Mouse (Mus musculus): ENCODE measurements around the gene Setx. TPM values are rescaled to one million over a fixed set of nuclear protein-coding genes. Genes with fewer than 3 reads are reported as not detected.
A peak's percentile ranks its signal among the peaks of the same experiment; 100 is the strongest.
"Not testable (repeated sequence)": the region's sequence is repeated elsewhere in the genome, so short reads cannot be mapped to it uniquely, and the experiment has no call there.

Gene Setx
- polyA plus RNA-seq, 1 experiment from 2014 or later = 10.0 TPM

GRCm38 (mm10) chr2:29100822-29101534, 23.0 kb upstream of the Setx start:
- H3K4me3 ChIP-seq = no peak overlapping the region
- WGBS = 71% methylated on average over 7 of the region's 7 CpGs
- no peaks in the 10 kb centered on the region for H3K4me1 ChIP-seq
- H3K27ac ChIP-seq = no peak overlapping the region
- no peaks in the 10 kb centered on the region for H3K36me3 ChIP-seq
- H3K9me3 ChIP-seq = no peaks in the 10 kb centered on the region
- H3K27me3 ChIP-seq (ENCODE audit: insufficient read depth, poor library complexity, severe bottlenecking) = no peaks in the 10 kb centered on the region
- DNase-seq (ENCODE audit: low spot score) = no peak

GRCm38 (mm10) chr2:29102416-29103377, 21.3 kb upstream of the Setx start:
- not testable (repeated sequence) for H3K27ac ChIP-seq; H3K4me3 ChIP-seq; H3K36me3 ChIP-seq; DNase-seq (ENCODE audit: low spot score); H3K4me1 ChIP-seq; H3K27me3 ChIP-seq (ENCODE audit: insufficient read depth, poor library complexity, severe bottlenecking); H3K9me3 ChIP-seq
- WGBS = 75% methylated on average over 10 of the region's 10 CpGs

- H3K27ac ChIP-seq = no peak overlapping the region
- DNase-seq (ENCODE audit: low spot score) = no peak
- H3K27me3 ChIP-seq (ENCODE audit: insufficient read depth, poor library complexity, severe bottlenecking) = no peaks in the 10 kb centered on the region
- H3K36me3 ChIP-seq = no peaks in the 10 kb centered on the region
- H3K9me3 ChIP-seq = no peaks in the 10 kb centered on the region
- no peak overlapping the region for H3K4me3 ChIP-seq
- peaks cover under 1% of the 10 kb centered on the region for H3K4me1 ChIP-seq
Measured at GRCm38 (mm10) chr2:29120969-29121368, 3.0 kb upstream of the Setx start.

- Histone ChIP-seq H3K27ac (peak overlapping the region; percentile 69; the same call in 1 of the 2 replicates), H3K9me3 (no peaks in the 10 kb centered on the region), H3K4me1 (peaks cover 9% of the 10 kb centered on the region), H3K27me3 (ENCODE audit: insufficient read depth, poor library complexity, severe bottlenecking) (no peaks in the 10 kb centered on the region), H3K36me3 (peaks cover 9% of the 10 kb centered on the region; the same call in 1 of the 2 replicates), H3K4me3 (no peak overlapping the region)
- no peak for DNase-seq (ENCODE audit: low spot score)
- WGBS = 57% methylated on average over 3 of the region's 3 CpGs
Measured at GRCm38 (mm10) chr2:29122446-29122845, 1.5 kb upstream of the Setx start.

GRCm38 (mm10) chr2:29124571-29124935, 572 bp downstream of the Setx start:
- peaks cover 9% of the 10 kb centered on the region for H3K4me1 ChIP-seq
- H3K4me3 ChIP-seq = peak overlapping the region; percentile 93
- H3K36me3 ChIP-seq = peaks cover 28% of the 10 kb centered on the region
- H3K27ac ChIP-seq = peak overlapping the region; percentile 97
- under 1% methylated on average over 23 of the region's 24 CpGs for WGBS
- no peaks in the 10 kb centered on the region for H3K9me3 ChIP-seq
- no peaks in the 10 kb centered on the region for H3K27me3 ChIP-seq (ENCODE audit: insufficient read depth, poor library complexity, severe bottlenecking)
- no peak for DNase-seq (ENCODE audit: low spot score)

GRCm38 (mm10) chr2:29124936-29125701, 1.1 kb downstream of the Setx start:
- Histone ChIP-seq H3K27me3 (ENCODE audit: insufficient read depth, poor library complexity, severe bottlenecking) (no peaks in the 10 kb centered on the region), H3K9me3 (no peaks in the 10 kb centered on the region), H3K4me1 (peaks cover 9% of the 10 kb centered on the region), H3K36me3 (peaks cover 34% of the 10 kb centered on the region), H3K4me3 (peak overlapping the region; percentile 93), H3K27ac (peak overlapping the region; percentile 97)
- peak; percentile 100 for DNase-seq (ENCODE audit: low spot score)
- WGBS = under 1% methylated on average over 81 of the region's 81 CpGs

- Histone ChIP-seq H3K9me3 (no peaks in the 10 kb centered on the region), H3K27me3 (ENCODE audit: insufficient read depth, poor library complexity, severe bottlenecking) (no peaks in the 10 kb centered on the region), H3K4me3 (no peak overlapping the region), H3K36me3 (peaks cover 78% of the 10 kb centered on the region), H3K27ac (no peak overlapping the region), H3K4me1 (peaks cover 9% of the 10 kb centered on the region)
- DNase-seq (ENCODE audit: low spot score) = no peak
- 94% methylated on average over 7 of the region's 7 CpGs for WGBS
Measured at GRCm38 (mm10) chr2:29130118-29130899, 6.3 kb downstream of the Setx start.

- peaks cover 78% of the 10 kb centered on the region for H3K36me3 ChIP-seq
- no peak overlapping the region for H3K4me3 ChIP-seq
- no peaks in the 10 kb centered on the region for H3K9me3 ChIP-seq
- H3K27ac ChIP-seq = no peak overlapping the region
- no peaks in the 10 kb centered on the region for H3K27me3 ChIP-seq (ENCODE audit: insufficient read depth, poor library complexity, severe bottlenecking)
- no peaks in the 10 kb centered on the region for H3K4me1 ChIP-seq
- DNase-seq (ENCODE audit: low spot score) = no peak
Measured at GRCm38 (mm10) chr2:29135161-29135560, 11.2 kb downstream of the Setx start.

GRCm38 (mm10) chr2:29151941-29152340, 28.0 kb downstream of the Setx start:
- peaks cover 87% of the 10 kb centered on the region for H3K36me3 ChIP-seq

GRCm38 (mm10) chr2:29168067-29168466, 44.1 kb downstream of the Setx start:
- no peaks in the 10 kb centered on the region for H3K4me1 ChIP-seq
- H3K36me3 ChIP-seq = peaks cover 77% of the 10 kb centered on the region
- DNase-seq (ENCODE audit: low spot score) = no peak
- no peak overlapping the region for H3K27ac ChIP-seq
- WGBS = 94% methylated on average over 5 of the region's 5 CpGs
- no peak overlapping the region for H3K4me3 ChIP-seq
- H3K9me3 ChIP-seq = no peaks in the 10 kb centered on the region
- H3K27me3 ChIP-seq (ENCODE audit: insufficient read depth, poor library complexity, severe bottlenecking) = no peaks in the 10 kb centered on the region

More at GRCm38 (mm10) chr2:29151941-29152340, 28.0 kb downstream of the Setx start:
- no peak for DNase-seq (ENCODE audit: low spot score)
- Histone ChIP-seq H3K4me3 (no peak overlapping the region), H3K27me3 (ENCODE audit: insufficient read depth, poor library complexity, severe bottlenecking) (no peaks in the 10 kb centered on the region), H3K4me1 (no peaks in the 10 kb centered on the region), H3K9me3 (no peaks in the 10 kb centered on the region), H3K27ac (no peak overlapping the region)
- WGBS = 93% methylated on average over 2 of the region's 2 CpGs

- 83% methylated on average over 3 of the region's 3 CpGs for WGBS
- DNase-seq (ENCODE audit: low spot score) = no peak
- no peak overlapping the region for H3K4me3 ChIP-seq
- peaks cover 94% of the 10 kb centered on the region for H3K36me3 ChIP-seq
- no peaks in the 10 kb centered on the region for H3K9me3 ChIP-seq
- H3K27me3 ChIP-seq (ENCODE audit: insufficient read depth, poor library complexity, severe bottlenecking) = no peaks in the 10 kb centered on the region
- no peaks in the 10 kb centered on the region for H3K4me1 ChIP-seq
- H3K27ac ChIP-seq = no peak overlapping the region
Measured at GRCm38 (mm10) chr2:29174887-29175286, 50.9 kb downstream of the Setx start.

GRCm38 (mm10) chr2:29179810-29180209, 55.8 kb downstream of the Setx start:
- DNase-seq (ENCODE audit: low spot score) = no peak
- no peak overlapping the region for H3K4me3 ChIP-seq
- peaks cover 23% of the 10 kb centered on the region for H3K4me1 ChIP-seq
- WGBS = 85% methylated on average over 4 of the region's 4 CpGs
- no peaks in the 10 kb centered on the region for H3K9me3 ChIP-seq
- H3K27me3 ChIP-seq (ENCODE audit: insufficient read depth, poor library complexity, severe bottlenecking) = no peaks in the 10 kb centered on the region
- H3K27ac ChIP-seq = no peak overlapping the region
- H3K36me3 ChIP-seq = peaks cover 69% of the 10 kb centered on the region

Data from heart, embryonic 10.5 days (tissue).